Mouse (Mus musculus): ENCODE data around the gene Sec1.

- TF ChIP-seq POLR2A (IDR thresholded peaks at IDR 0.05; ENCODE audit: low read depth, low read length) (no peak), CTCF (IDR thresholded peaks at IDR 0.05; ENCODE audit: extremely low read depth, insufficient read depth, insufficient read length, insufficient replicate concordance) (no peak)
Observed at GRCm38 (mm10) chr7:45725151-45725550, 30.9 kb upstream of the Sec1 start.
